Mouse (Mus musculus): ENCODE results near the gene Tnnc2. TPM values are rescaled to one million over a fixed set of nuclear protein-coding genes. Genes with fewer than 3 reads are reported as not detected.

Gene Tnnc2
- polyA plus RNA-seq, 1 experiment = 0.89 TPM

GRCm38 (mm10) chr2:164788411-164788810, 8.6 kb upstream of the Tnnc2 start:
- Histone ChIP-seq H3K27ac (ENCODE audit: control insufficient read depth, insufficient read depth, low read depth, low read length) (no peak overlapping the region), H3K27me3 (ENCODE audit: control insufficient read depth, insufficient read depth, low read length) (no peaks in the 10 kb centered on the region), H3K4me1 (ENCODE audit: control insufficient read depth, insufficient read depth, low read length) (peaks cover 25% of the 10 kb centered on the region), H3K4me3 (ENCODE audit: control insufficient read depth, low read depth, low read length) (no peak overlapping the region), H3K36me3 (ENCODE audit: control insufficient read depth, insufficient read depth, low read length) (peaks cover 2% of the 10 kb centered on the region; the same call in 1 of the 2 replicates)
- TF ChIP-seq POLR2A (IDR thresholded peaks at IDR 0.05; ENCODE audit: control insufficient read depth, low read depth, low read length) (no peak), CTCF (IDR thresholded peaks at IDR 0.05; ENCODE audit: control insufficient read depth, insufficient read depth, insufficient replicate concordance, low read depth, low read length) (no peak)

DNA sequence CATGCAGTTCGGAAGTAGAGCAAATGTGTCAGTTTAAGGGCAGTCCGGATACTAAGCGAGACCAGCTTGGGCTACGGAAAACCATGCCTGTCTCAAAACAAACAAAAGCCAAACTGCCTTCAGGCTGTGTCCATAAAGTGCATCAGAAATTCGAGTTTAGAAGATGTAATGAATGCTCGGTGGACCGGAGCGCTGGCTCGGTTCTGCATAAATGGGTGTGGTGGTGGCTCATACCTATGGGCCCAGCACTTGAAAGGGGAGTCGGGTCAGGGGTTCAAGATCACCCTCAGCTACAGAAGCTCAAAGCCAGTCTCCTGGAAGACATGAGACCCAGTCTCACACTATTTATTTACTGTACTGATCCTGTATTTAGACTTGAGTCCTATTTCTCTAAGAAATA, 8.0 kb upstream of the Tnnc2 start:
- no peaks in the 10 kb centered on the region for H3K27me3 ChIP-seq (ENCODE audit: control insufficient read depth, insufficient read depth, low read length)
- peaks cover 2% of the 10 kb centered on the region; the same call in 1 of the 2 replicates for H3K36me3 ChIP-seq (ENCODE audit: control insufficient read depth, insufficient read depth, low read length)
- TF ChIP-seq CTCF (IDR thresholded peaks at IDR 0.05; ENCODE audit: control insufficient read depth, insufficient read depth, insufficient replicate concordance, low read depth, low read length) (no peak), POLR2A (IDR thresholded peaks at IDR 0.05; ENCODE audit: control insufficient read depth, low read depth, low read length) (no peak)
- H3K4me3 ChIP-seq (ENCODE audit: control insufficient read depth, low read depth, low read length) = no peak overlapping the region
- H3K27ac ChIP-seq (ENCODE audit: control insufficient read depth, insufficient read depth, low read depth, low read length) = no peak overlapping the region
- H3K4me1 ChIP-seq (ENCODE audit: control insufficient read depth, insufficient read depth, low read length) = peaks cover 24% of the 10 kb centered on the region

DNA sequence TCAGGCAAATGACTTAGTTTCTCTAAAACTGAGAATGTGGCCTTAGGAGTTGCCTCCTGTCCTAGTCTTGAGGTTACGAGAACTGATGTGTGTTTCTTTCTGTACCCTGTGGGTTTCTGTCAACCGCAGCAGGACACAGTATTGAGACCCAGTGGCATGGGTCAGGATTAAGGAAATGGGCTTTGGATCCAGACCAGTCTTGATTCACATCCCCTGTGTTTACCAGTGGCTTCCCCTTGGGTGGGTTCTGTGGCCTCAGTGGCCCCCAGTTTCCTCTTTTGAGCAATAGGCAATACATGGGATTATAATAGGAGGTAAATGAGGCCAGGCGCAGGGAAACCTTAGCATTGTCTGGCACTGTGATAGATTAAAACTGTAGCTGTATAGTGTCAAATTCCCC, 7.3 kb upstream of the Tnnc2 start:
- Histone ChIP-seq H3K27ac (ENCODE audit: control insufficient read depth, insufficient read depth, low read depth, low read length) (peak overlapping the region; percentile 89), H3K4me1 (ENCODE audit: control insufficient read depth, insufficient read depth, low read length) (peaks cover 23% of the 10 kb centered on the region), H3K27me3 (ENCODE audit: control insufficient read depth, insufficient read depth, low read length) (no peaks in the 10 kb centered on the region), H3K4me3 (ENCODE audit: control insufficient read depth, low read depth, low read length) (peak overlapping the region; percentile 93), H3K36me3 (ENCODE audit: control insufficient read depth, insufficient read depth, low read length) (no peaks in the 10 kb centered on the region)
- TF ChIP-seq CTCF (IDR thresholded peaks at IDR 0.05; ENCODE audit: control insufficient read depth, insufficient read depth, insufficient replicate concordance, low read depth, low read length) = no peak
- TF ChIP-seq POLR2A (IDR thresholded peaks at IDR 0.05; ENCODE audit: control insufficient read depth, low read depth, low read length) = no peak

GRCm38 (mm10) chr2:164786388-164786885, 6.7 kb upstream of the Tnnc2 start:
- Histone ChIP-seq H3K27me3 (ENCODE audit: control insufficient read depth, insufficient read depth, low read length) (no peaks in the 10 kb centered on the region), H3K36me3 (ENCODE audit: control insufficient read depth, insufficient read depth, low read length) (no peaks in the 10 kb centered on the region), H3K4me1 (ENCODE audit: control insufficient read depth, insufficient read depth, low read length) (peaks cover 20% of the 10 kb centered on the region), H3K27ac (ENCODE audit: control insufficient read depth, insufficient read depth, low read depth, low read length) (peak overlapping the region; percentile 89), H3K4me3 (ENCODE audit: control insufficient read depth, low read depth, low read length) (peak overlapping the region; percentile 93)
- no peak for TF ChIP-seq CTCF (IDR thresholded peaks at IDR 0.05; ENCODE audit: control insufficient read depth, insufficient read depth, insufficient replicate concordance, low read depth, low read length)
- TF ChIP-seq POLR2A (IDR thresholded peaks at IDR 0.05; ENCODE audit: control insufficient read depth, low read depth, low read length) = no peak

DNA sequence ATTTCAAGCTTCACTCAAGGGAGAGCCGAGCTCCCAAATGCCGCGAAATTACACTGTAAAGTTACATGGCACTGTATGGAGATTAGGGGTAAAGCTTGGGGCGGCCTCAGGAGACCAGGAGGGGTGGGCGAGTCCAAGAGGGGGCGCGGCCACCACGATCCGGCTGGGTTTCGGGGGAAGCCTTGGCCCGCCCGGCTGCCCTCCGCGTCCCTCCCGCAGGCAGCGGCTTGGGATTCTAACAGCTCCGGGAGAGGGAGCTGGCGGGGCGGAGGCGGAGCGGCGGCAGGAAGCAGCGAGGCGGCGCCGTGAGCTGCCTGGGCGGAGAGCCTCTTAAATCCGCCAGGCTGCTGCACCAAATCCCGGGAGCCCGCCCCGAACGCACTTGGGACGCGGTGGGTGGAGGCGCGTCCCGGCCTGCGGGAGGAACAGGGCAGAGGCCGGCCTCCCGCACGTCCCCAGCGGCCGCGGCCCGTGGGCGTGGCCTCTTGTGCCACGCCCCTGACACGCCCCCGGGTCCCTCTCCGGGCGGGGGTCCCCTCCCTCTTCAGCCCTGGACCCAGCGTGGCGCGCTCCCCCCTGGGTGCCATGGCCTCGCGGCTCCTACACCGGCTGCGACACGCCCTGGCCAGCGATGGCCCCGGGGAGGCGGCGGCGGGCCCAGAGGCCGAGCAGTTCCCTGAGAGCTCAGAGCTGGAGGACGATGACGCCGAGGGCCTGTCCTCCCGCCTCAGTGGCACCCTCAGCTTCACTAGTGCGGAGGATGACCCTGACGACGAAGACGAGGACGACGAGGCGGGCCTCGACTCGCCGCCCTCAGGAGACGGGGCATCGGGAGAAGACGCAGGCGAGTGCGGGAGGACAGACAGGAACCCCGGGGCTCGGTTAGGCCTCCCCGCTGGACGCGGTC, 6.0 kb upstream of the Tnnc2 start, which contains the start of gene Snx21:
TSS of gene Snx21 (plus strand) at position 343 of the 907 bp plus-strand sequence.
- Histone ChIP-seq H3K4me1 (ENCODE audit: control insufficient read depth, insufficient read depth, low read length) (peaks cover 20% of the 10 kb centered on the region), H3K27me3 (ENCODE audit: control insufficient read depth, insufficient read depth, low read length) (no peaks in the 10 kb centered on the region), H3K4me3 (ENCODE audit: control insufficient read depth, low read depth, low read length) (peak within 1 kb of the TSS; percentile 93), H3K36me3 (ENCODE audit: control insufficient read depth, insufficient read depth, low read length) (no peaks in the 10 kb centered on the region), H3K27ac (ENCODE audit: control insufficient read depth, insufficient read depth, low read depth, low read length) (peak within 1 kb of the TSS; percentile 89)
- TF ChIP-seq CTCF (IDR thresholded peaks at IDR 0.05; ENCODE audit: control insufficient read depth, insufficient read depth, insufficient replicate concordance, low read depth, low read length) = no peak
- TF ChIP-seq POLR2A (IDR thresholded peaks at IDR 0.05; ENCODE audit: control insufficient read depth, low read depth, low read length) = peak; percentile 53

GRCm38 (mm10) chr2:164784869-164785420, 5.2 kb upstream of the Tnnc2 start:
- Histone ChIP-seq H3K27me3 (ENCODE audit: control insufficient read depth, insufficient read depth, low read length) (no peaks in the 10 kb centered on the region), H3K4me3 (ENCODE audit: control insufficient read depth, low read depth, low read length) (peak overlapping the region; percentile 93), H3K4me1 (ENCODE audit: control insufficient read depth, insufficient read depth, low read length) (peaks cover 20% of the 10 kb centered on the region), H3K36me3 (ENCODE audit: control insufficient read depth, insufficient read depth, low read length) (no peaks in the 10 kb centered on the region), H3K27ac (ENCODE audit: control insufficient read depth, insufficient read depth, low read depth, low read length) (peak overlapping the region; percentile 79)
- TF ChIP-seq CTCF (IDR thresholded peaks at IDR 0.05; ENCODE audit: control insufficient read depth, insufficient read depth, insufficient replicate concordance, low read depth, low read length) (no peak), POLR2A (IDR thresholded peaks at IDR 0.05; ENCODE audit: control insufficient read depth, low read depth, low read length) (no peak)

DNA sequence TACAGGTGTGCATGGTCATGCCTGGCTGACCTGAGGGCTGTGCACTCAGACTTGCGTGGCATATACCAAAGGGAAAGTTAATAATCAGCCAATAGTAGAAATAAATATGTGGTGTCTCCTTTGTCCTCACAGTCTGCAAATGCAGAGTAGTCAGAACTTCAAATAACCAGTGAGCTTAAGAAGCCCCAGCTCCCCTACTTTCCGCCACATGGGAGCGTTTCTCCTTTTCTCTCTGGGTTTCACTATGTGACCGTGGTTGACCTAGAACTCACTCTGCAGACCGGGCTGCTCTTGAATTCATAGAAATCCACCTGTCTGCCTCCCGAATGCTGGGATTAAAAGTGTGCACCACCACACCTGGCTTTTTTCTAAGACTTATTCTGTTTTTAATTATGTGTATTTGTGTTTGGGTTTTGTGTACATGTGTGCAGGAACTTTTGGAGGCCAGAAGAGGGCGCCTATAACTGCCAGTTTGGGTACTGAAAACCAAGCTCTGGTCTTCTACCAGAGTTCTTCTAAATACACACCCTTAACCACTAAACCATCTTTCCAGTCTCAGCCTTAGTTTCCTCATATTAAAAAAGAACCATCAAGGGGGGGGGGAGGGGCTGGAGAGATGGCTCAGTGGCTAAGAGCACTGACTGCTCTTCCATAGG, 4.3 kb upstream of the Tnnc2 start:
- no peak for TF ChIP-seq POLR2A (IDR thresholded peaks at IDR 0.05; ENCODE audit: control insufficient read depth, low read depth, low read length)
- TF ChIP-seq CTCF (IDR thresholded peaks at IDR 0.05; ENCODE audit: control insufficient read depth, insufficient read depth, insufficient replicate concordance, low read depth, low read length) = no peak
- no peaks in the 10 kb centered on the region for H3K36me3 ChIP-seq (ENCODE audit: control insufficient read depth, insufficient read depth, low read length)
- H3K27ac ChIP-seq (ENCODE audit: control insufficient read depth, insufficient read depth, low read depth, low read length) = no peak overlapping the region
- no peak overlapping the region for H3K4me3 ChIP-seq (ENCODE audit: control insufficient read depth, low read depth, low read length)
- H3K4me1 ChIP-seq (ENCODE audit: control insufficient read depth, insufficient read depth, low read length) = peaks cover 20% of the 10 kb centered on the region
- no peaks in the 10 kb centered on the region for H3K27me3 ChIP-seq (ENCODE audit: control insufficient read depth, insufficient read depth, low read length)

Data from testis, adult 2 months (tissue).